Mouse (Mus musculus): ENCODE results near the gene Ap5z1.

DNA sequence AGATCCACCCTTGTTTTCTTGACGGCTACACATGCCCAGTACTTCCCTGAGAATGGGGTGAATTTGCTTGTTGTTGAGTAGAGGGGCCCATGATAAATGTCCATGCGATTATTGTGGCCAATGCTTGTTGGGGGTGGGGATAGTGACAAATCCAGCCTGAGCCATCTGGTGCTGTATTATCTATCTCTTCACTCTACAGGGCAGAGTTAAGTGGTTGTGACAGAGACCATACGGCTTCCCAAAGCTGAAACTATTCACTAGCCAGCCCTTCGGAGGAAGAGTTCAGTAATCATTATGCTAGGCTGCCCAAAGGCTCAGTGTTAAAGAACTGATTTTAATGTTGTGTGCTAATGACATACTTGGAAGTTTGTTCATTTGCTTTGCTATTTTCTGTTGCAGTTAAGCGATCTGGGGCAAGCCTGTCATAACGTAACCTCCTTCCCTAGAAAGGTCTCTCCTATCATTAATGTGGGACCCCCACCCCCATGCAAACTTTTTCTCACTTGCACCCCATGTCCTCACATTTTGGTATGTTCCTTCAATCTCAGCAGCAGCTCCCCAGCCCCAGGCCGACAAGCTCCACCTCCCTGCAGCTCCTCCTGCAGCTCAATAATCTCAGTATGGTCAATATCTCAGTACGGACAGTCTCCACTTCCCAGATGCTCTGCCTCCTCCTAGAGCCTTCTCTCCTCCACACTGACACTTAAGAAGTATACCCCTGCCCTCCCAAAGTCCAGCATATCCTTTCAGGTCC is 61.1 kb downstream of the Ap5z1 start:
- TF ChIP-seq CTCF (IDR thresholded peaks at IDR 0.05; ENCODE audit: control insufficient read depth, insufficient read depth, insufficient read length), result no peak
- no peak for TF ChIP-seq USF1 (IDR thresholded peaks at IDR 0.05; ENCODE audit: low read depth)
- TF ChIP-seq MYOG (IDR thresholded peaks at IDR 0.05; ENCODE audit: control insufficient read depth, extremely low read depth, insufficient read length), result no peak
- TF ChIP-seq MAX (IDR thresholded peaks at IDR 0.05), result no peak
- TF ChIP-seq MYOD1 (IDR thresholded peaks at IDR 0.05; ENCODE audit: control insufficient read depth, insufficient read length, low read depth), result no peak
